Mouse (Mus musculus) spleen, adult 2 months (tissue): ENCODE data around the gene Fh1. TPM values are rescaled to one million over a fixed set of nuclear protein-coding genes. Genes with fewer than 3 reads are reported as not detected.

Source experiments
- DNase-seq, 2 experiments: peaks; one replicate each; pipeline versions ENCODE4 v3.0.0 to v3.0.0-alpha.2; 2012 to 2021; ENCODE audit warnings: low spot score in 2 of 2, low read depth in 1 of 2
- H3K27ac ChIP-seq: fragments of 200-500 bp; 2 replicates; pipeline ENCODE4 v1.5.1; 2012; ENCODE audit warnings: low read length, inconsistent platforms; ENCODE audit not compliant: insufficient read depth
- H3K27me3 ChIP-seq: fragments of 200-500 bp; 2 replicates; pipeline ENCODE4 v1.6.1; 2012; ENCODE audit warnings: mild to moderate bottlenecking, moderate library complexity, low read length, inconsistent platforms; ENCODE audit not compliant: control insufficient read depth, insufficient read depth
- H3K36me3 ChIP-seq: fragments of 200-500 bp; 2 replicates; pipeline ENCODE4 v1.6.1; 2012; ENCODE audit warnings: mild to moderate bottlenecking, low read length, inconsistent platforms; ENCODE audit not compliant: control insufficient read depth, insufficient read depth
- H3K4me1 ChIP-seq: fragments of 200-500 bp; 2 replicates; pipeline ENCODE4 v1.6.1; 2011; ENCODE audit warnings: inconsistent platforms; ENCODE audit not compliant: control insufficient read depth, insufficient read depth, insufficient read length
- H3K4me3 ChIP-seq: fragments of 200-500 bp; 2 replicates; pipeline ENCODE4 v1.5.1; 2011; ENCODE audit warnings: mild to moderate bottlenecking, inconsistent platforms; ENCODE audit not compliant: insufficient read depth, insufficient read length; ENCODE audit errors: extremely low read depth
- CTCF ChIP-seq: fragments of 200-500 bp; IDR thresholded peaks from 2 replicates; pipeline ENCODE4 v1.5.1; 2011; ENCODE audit warnings: mild to moderate bottlenecking, inconsistent platforms; ENCODE audit not compliant: insufficient read depth, insufficient read length, insufficient replicate concordance; ENCODE audit errors: extremely low read depth
- POLR2A ChIP-seq: fragments of 200-500 bp; IDR thresholded peaks from 2 replicates; pipeline ENCODE4 v1.6.1; 2011; ENCODE audit warnings: low read depth, low read length, inconsistent platforms
- WGBS: fragments of 180-500 bp; shearing (Covaris S2); methylation state at CpG from one replicate; pipeline ENCODE4 v1.1.7; 2018; 5-methylcytosine and 5-hydroxymethylcytosine counted together
- polyA plus RNA-seq: library from polyadenylated mRNA; depleted of rRNA; stranded (reverse); fragments of >200 nt; gene quantifications from 2 replicates; pipeline ENCODE4 v1.2.3, GENCODE M21; 2012

Fh1 gene
- polyA plus RNA-seq, 1 experiment, result 11.2 TPM

GRCm38 (mm10) chr1:175579598-175580235, 45.7 kb downstream of the Fh1 start:
- Histone ChIP-seq H3K36me3 (no peaks in the 10 kb centered on the region), H3K27me3 (no peaks in the 10 kb centered on the region), H3K4me3 (no peak overlapping the region), H3K4me1 (no peaks in the 10 kb centered on the region), H3K27ac (no peak overlapping the region)
- no peak for TF ChIP-seq CTCF
- no peak for TF ChIP-seq POLR2A
- WGBS, result 87% methylated on average over 9 of the region's 9 CpGs
- no peak for DNase-seq

GRCm38 (mm10) chr1:175578425-175579096, 46.9 kb downstream of the Fh1 start:
- no peak for DNase-seq
- no peak overlapping the region for H3K4me3 ChIP-seq
- H3K27me3 ChIP-seq, result no peaks in the 10 kb centered on the region
- no peaks in the 10 kb centered on the region for H3K4me1 ChIP-seq
- no peak overlapping the region for H3K27ac ChIP-seq
- TF ChIP-seq CTCF, result no peak
- TF ChIP-seq POLR2A, result no peak
- no peaks in the 10 kb centered on the region for H3K36me3 ChIP-seq
- 87% methylated on average over 2 of the region's 2 CpGs for WGBS

GRCm38 (mm10) chr1:175574129-175574528, 51.3 kb downstream of the Fh1 start:
- 90% methylated on average over 2 of the region's 2 CpGs for WGBS
- no peak for DNase-seq
- H3K27me3 ChIP-seq, result no peaks in the 10 kb centered on the region; the same call in 1 of the 2 replicates

DNA sequence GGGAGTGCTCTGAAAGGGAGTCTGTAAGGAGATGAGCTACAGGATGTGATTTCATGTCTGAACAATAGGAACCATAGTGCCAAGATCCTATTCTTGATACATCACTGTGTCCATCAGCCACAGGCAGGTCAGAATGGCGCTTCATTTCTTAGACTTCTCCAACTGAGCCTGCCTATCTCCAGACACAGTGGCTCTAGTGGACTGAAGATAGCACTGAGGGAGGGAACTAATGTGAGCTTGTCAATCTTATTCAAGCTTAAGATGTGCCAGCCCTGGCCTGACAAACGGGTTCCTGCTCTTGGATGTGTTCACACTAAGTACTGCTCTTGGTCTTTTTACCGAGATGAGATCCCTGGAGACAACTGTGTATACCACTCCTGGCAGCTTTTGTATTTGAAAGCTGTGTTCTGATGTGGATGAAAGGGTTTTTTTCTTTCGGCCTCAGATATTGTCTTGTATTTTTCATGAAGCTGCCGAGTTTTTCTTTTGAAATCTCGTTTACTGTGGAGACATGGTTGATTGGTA, 59.8 kb downstream of the Fh1 start:
- 83% methylated on average over 6 of the region's 6 CpGs for WGBS
- TF ChIP-seq POLR2A (no peak), CTCF (no peak)
- Histone ChIP-seq H3K36me3 (no peaks in the 10 kb centered on the region), H3K4me3 (no peak overlapping the region), H3K27me3 (no peaks in the 10 kb centered on the region), H3K4me1 (no peaks in the 10 kb centered on the region), H3K27ac (no peak overlapping the region)
- DNase-seq, result no peak

More at GRCm38 (mm10) chr1:175574129-175574528, 51.3 kb downstream of the Fh1 start:
- no peaks in the 10 kb centered on the region for H3K36me3 ChIP-seq
- H3K4me1 ChIP-seq, result no peaks in the 10 kb centered on the region
- no peak overlapping the region for H3K4me3 ChIP-seq
- H3K27ac ChIP-seq, result no peak overlapping the region
- no peak for TF ChIP-seq POLR2A
- no peak for TF ChIP-seq CTCF

DNA sequence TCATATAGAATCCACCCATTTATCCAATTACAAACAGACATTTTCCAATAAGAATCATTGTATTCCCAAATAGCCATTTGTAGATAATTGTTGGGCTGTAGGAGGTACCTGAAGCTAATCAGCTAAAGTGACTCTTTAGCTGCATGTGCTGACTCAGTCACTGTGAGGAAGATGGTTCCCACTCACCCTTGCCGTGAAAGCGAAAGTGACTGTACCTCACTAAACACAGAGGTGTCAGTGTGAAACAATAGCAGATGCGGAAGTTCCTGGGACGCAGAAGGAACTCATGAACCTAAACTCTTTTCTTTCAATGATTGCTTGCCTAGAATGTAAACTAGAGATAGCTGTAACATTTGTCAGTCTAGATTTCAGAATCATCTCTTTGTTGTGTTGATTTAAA, 61.1 kb downstream of the Fh1 start:
- no peaks in the 10 kb centered on the region for H3K4me1 ChIP-seq
- TF ChIP-seq CTCF, result no peak
- TF ChIP-seq POLR2A, result no peak
- 46% methylated on average over 4 of the region's 4 CpGs for WGBS
- DNase-seq, result peak in 1 of 2 experiments; percentile 17
- no peaks in the 10 kb centered on the region for H3K36me3 ChIP-seq
- H3K4me3 ChIP-seq, result no peak overlapping the region
- no peaks in the 10 kb centered on the region for H3K27me3 ChIP-seq
- no peak overlapping the region for H3K27ac ChIP-seq

DNA sequence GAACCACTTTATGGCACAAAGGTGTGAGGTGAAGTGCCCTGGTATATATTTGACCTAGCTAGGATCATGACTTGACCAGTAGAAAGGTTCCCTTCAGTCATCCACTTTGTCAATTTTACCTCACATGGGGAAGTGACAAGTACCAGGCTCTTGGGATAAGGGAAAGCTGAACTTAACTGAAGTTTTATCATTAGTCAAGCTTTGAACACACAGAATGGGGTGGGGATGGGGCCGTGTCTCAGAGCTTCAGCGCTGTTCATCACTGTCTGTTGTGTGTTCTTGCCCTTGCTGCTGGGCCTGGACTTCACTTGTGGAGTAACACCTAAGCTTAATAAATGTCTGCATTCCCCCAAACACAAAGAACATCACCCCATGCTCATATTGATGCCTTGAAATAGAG, 63.1 kb downstream of the Fh1 start:
- no peaks in the 10 kb centered on the region for H3K27me3 ChIP-seq
- H3K4me3 ChIP-seq, result no peak overlapping the region
- H3K4me1 ChIP-seq, result no peaks in the 10 kb centered on the region
- H3K27ac ChIP-seq, result no peak overlapping the region
- WGBS, result 85% methylated on average over 2 of the region's 2 CpGs
- H3K36me3 ChIP-seq, result no peaks in the 10 kb centered on the region
- no peak for DNase-seq
- no peak for TF ChIP-seq POLR2A
- no peak for TF ChIP-seq CTCF

GRCm38 (mm10) chr1:175561806-175562205, 63.6 kb downstream of the Fh1 start:
- Histone ChIP-seq H3K27ac (no peak overlapping the region), H3K4me3 (no peak overlapping the region), H3K4me1 (no peaks in the 10 kb centered on the region), H3K27me3 (no peaks in the 10 kb centered on the region), H3K36me3 (no peaks in the 10 kb centered on the region)
- no peak for DNase-seq
- TF ChIP-seq POLR2A (no peak), CTCF (no peak)
